Mouse (Mus musculus) limb, embryonic 11.5 days (tissue): ENCODE results near the gene Yes1. TPM values are rescaled to one million over a fixed set of nuclear protein-coding genes. Genes with fewer than 3 reads are reported as not detected.

Experiments used
- ATAC-seq: fragments of 200-750 bp; cut with Nextera tagmentation; 2 replicates; pipeline ENCODE4 v1.8.0; 2017; ENCODE audit warnings: low read depth; ENCODE audit not compliant: insufficient number of reproducible peaks, low FRiP score, low TSS enrichment
- DNase-seq: peaks from one replicate; pipeline ENCODE4 v3.0.0-alpha.2; 2015; ENCODE audit warnings: low spot score
- H3K27ac ChIP-seq: fragments of 300-500 bp; sonication (generic); replicated peaks from 2 replicates; pipeline ENCODE4 v1.5.1; 2014; ENCODE audit warnings: low read depth, mild to moderate bottlenecking, low read length
- H3K27me3 ChIP-seq: fragments of 300-500 bp; sonication (generic); 2 replicates; pipeline ENCODE4 v1.6.1; 2014; ENCODE audit warnings: mild to moderate bottlenecking, low read length, mixed read lengths; ENCODE audit not compliant: control insufficient read depth, insufficient read depth
- H3K36me3 ChIP-seq: fragments of 300-500 bp; sonication (generic); 2 replicates; pipeline ENCODE4 v1.6.1; 2014; ENCODE audit warnings: mild to moderate bottlenecking, low read length, moderate library complexity, mixed read lengths; ENCODE audit not compliant: control insufficient read depth, insufficient read depth
- H3K4me1 ChIP-seq: fragments of 300-500 bp; sonication (generic); 2 replicates; pipeline ENCODE4 v1.6.1; 2014; ENCODE audit warnings: low read length, mixed read lengths; ENCODE audit not compliant: control insufficient read depth, insufficient read depth
- H3K4me2 ChIP-seq: fragments of 300-500 bp; sonication (generic); 2 replicates; pipeline ENCODE4 v1.6.1; 2014; ENCODE audit warnings: low read depth, mild to moderate bottlenecking, moderate library complexity; ENCODE audit not compliant: severe bottlenecking
- H3K4me3 ChIP-seq: fragments of 300-500 bp; sonication (generic); 2 replicates; pipeline ENCODE4 v1.5.1; 2014; ENCODE audit warnings: low read depth, low read length
- H3K9ac ChIP-seq: fragments of 300-500 bp; sonication (generic); 2 replicates; pipeline ENCODE4 v1.6.1; 2014; ENCODE audit warnings: mild to moderate bottlenecking, low read length
- H3K9me3 ChIP-seq: fragments of 300-500 bp; sonication (generic); 2 replicates; pipeline ENCODE4 v1.6.1; 2016; ENCODE audit warnings: low read length; ENCODE audit not compliant: control insufficient read depth
- WGBS: fragments of 180-500 bp; shearing (Covaris S2); extraction: QIAGEN DNeasy Blood & Tissue Kit; methylation state at CpG from one replicate; pipeline ENCODE4 v1.1.7; 2014; 5-methylcytosine and 5-hydroxymethylcytosine counted together
- polyA plus RNA-seq: library from polyadenylated mRNA; unstranded; fragments of >200 nt; fragmentation: Nextera tagmentation; extraction: Ambion mirVana; gene quantifications from 2 replicates; pipeline ENCODE4 v1.2.1, GENCODE M21; 2014

Gene Yes1
- polyA plus RNA-seq, 1 experiment from 2014 or later, result 36.4 TPM

DNA sequence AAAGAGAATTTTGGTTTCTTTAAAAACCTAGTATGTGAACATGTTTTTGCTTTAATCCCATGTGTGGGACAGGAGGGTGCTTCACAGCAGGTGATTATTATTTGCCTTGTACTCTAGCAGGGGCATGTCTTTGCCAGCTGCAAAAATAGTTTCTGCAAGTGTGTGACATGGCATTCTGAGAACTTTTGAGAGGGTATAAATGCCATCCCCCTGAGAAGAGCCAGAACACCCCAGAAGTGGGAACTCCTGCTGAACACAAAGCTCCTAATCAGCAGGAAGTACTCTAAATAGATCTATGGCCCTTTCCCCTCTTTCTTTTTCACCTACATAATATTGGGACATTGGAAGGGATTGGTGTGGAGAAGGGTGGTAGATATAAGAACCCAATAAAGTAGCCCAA lies 22.2 kb downstream of the Yes1 start:
- no peak for DNase-seq
- Histone ChIP-seq H3K9ac (no peak overlapping the region), H3K9me3 (no peaks in the 10 kb centered on the region), H3K27ac (no peak overlapping the region), H3K4me3 (no peak overlapping the region), H3K4me1 (no peaks in the 10 kb centered on the region), H3K4me2 (no peak overlapping the region), H3K36me3 (no peaks in the 10 kb centered on the region), H3K27me3 (no peaks in the 10 kb centered on the region)
- ATAC-seq, result no peak

GRCm38 (mm10) chr5:32657386-32657785 lies 46.4 kb downstream of the Yes1 start:
- ATAC-seq (no peak), DNase-seq (no peak)
- H3K4me3 ChIP-seq, result no peak overlapping the region
- no peak overlapping the region for H3K9ac ChIP-seq
- H3K4me1 ChIP-seq, result no peaks in the 10 kb centered on the region
- no peaks in the 10 kb centered on the region for H3K27me3 ChIP-seq
- no peaks in the 10 kb centered on the region for H3K36me3 ChIP-seq
- WGBS, result 64% methylated on average over 1 of the region's 1 CpGs
- H3K9me3 ChIP-seq, result no peaks in the 10 kb centered on the region
- no peak overlapping the region for H3K27ac ChIP-seq
- H3K4me2 ChIP-seq, result no peak overlapping the region

GRCm38 (mm10) chr5:32682475-32682874 lies 71.5 kb downstream of the Yes1 start:
- H3K36me3 ChIP-seq, result no peaks in the 10 kb centered on the region
- no peaks in the 10 kb centered on the region for H3K4me1 ChIP-seq
- no peaks in the 10 kb centered on the region for H3K27me3 ChIP-seq
- DNase-seq (no peak), ATAC-seq (no peak)
- H3K4me3 ChIP-seq, result no peak overlapping the region
- no peaks in the 10 kb centered on the region for H3K9me3 ChIP-seq
- 88% methylated on average over 2 of the region's 2 CpGs for WGBS
- no peak overlapping the region for H3K4me2 ChIP-seq
- no peak overlapping the region for H3K9ac ChIP-seq
- H3K27ac ChIP-seq, result no peak overlapping the region

DNA sequence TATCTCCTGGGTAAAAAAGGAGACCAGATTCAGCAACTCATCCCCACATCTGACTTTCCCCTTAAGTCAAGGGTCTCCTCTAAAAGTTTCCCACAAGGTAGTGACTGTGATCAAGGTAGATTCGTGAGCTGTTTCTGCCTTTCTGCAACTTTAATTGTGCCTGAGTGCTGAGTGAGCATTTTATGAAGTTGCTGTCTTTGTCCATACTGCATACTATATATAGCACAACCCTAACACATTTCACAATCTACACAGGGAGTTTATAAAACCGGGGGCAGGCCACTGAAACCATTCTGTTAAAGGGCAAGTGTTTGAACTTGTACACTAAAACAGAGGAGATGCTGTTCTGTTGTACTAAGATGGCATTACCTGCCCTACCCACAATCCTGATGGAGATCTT lies 82.4 kb downstream of the Yes1 start:
- ATAC-seq (no peak), DNase-seq (no peak)
- Histone ChIP-seq H3K4me2 (no peak overlapping the region), H3K4me1 (no peaks in the 10 kb centered on the region), H3K36me3 (no peaks in the 10 kb centered on the region), H3K27me3 (no peaks in the 10 kb centered on the region), H3K9ac (no peak overlapping the region), H3K27ac (no peak overlapping the region), H3K9me3 (no peaks in the 10 kb centered on the region), H3K4me3 (no peak overlapping the region)
- 68% methylated on average over 2 of the region's 2 CpGs for WGBS

DNA sequence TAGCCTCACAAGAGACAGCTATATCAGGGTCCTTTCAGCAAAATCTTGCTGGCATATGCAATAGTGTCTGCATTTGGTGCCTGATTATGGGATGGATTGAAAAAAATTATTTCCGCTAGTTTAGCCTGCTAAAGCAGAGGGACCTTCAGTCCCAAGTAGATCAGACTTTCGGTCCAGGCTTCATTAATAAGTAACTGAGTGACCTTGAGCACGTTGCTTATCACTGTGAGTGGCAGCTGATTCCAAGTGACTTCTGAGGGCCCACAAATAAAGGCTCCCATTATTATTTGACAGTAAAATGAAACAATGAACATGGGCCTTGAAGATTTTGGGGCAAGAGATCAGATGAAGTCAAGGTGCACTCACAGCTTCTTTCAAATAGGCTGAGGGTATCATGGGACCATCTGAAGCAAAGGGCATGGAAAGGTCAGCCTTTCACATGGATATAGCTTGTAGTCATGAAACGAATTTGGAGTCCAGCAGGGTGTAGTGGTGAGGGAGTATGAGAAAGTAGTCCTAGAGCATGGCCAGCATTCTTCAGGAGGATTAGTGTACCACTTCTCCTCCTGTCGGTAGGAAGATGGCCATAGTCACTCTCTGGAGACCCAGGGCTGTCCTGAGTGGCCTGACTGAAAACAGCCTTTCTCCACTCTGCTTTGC lies 86.4 kb downstream of the Yes1 start:
- Histone ChIP-seq H3K9me3 (no peaks in the 10 kb centered on the region), H3K4me2 (no peak overlapping the region), H3K36me3 (no peaks in the 10 kb centered on the region), H3K4me1 (no peaks in the 10 kb centered on the region), H3K4me3 (no peak overlapping the region), H3K27me3 (no peaks in the 10 kb centered on the region), H3K9ac (no peak overlapping the region), H3K27ac (no peak overlapping the region)
- 82% methylated on average over 5 of the region's 5 CpGs for WGBS
- ATAC-seq, result no peak
- DNase-seq, result no peak

DNA sequence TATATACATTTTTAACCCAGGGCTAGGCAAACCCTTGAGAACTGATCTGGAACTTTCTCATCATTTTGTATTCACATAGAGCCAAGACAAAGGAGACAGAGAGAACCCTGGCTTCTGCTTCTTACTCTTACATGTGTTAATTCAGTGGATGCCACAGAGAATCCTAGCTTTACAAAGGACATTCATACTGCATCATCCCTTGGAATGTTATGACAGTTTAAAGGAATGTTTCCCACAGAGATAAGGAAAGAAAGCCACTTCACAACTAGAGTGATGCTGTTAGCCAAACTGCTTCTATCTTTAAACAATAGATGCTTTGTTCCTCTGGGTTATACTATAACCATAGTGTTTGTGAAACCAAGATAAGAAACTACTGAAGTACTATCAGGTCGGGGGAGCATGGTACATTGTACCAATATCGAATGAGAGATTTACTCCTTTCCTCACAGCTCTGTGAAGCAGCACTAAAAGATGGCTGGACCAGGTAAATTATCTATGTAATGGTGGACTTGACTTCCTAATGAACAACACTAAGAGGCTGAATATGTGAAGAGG lies 95.3 kb downstream of the Yes1 start:
- Histone ChIP-seq H3K9me3 (no peaks in the 10 kb centered on the region), H3K4me1 (no peaks in the 10 kb centered on the region), H3K36me3 (no peaks in the 10 kb centered on the region), H3K27ac (no peak overlapping the region), H3K27me3 (no peaks in the 10 kb centered on the region), H3K4me3 (no peak overlapping the region), H3K9ac (no peak overlapping the region), H3K4me2 (no peak overlapping the region)
- DNase-seq (no peak), ATAC-seq (no peak)
- 86% methylated on average over 2 of the region's 2 CpGs for WGBS

DNA sequence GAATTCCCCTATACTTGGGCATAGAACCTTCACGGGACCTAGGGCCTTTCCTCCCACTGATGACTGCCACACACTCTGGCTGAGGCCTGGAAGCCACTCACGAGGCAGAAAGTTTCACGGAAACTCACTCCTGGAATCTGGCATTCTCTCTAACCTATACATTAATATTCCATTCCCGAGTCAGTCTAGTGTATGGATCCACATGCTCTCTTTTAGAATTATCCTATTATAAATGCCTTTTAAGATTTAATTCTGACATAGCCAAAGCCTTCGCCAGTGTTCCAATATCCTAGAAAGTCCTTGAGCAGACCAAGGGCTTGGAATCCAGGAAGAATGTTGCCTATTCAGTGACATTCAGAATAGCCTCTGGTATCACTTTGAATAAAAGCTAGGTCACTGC lies 100.5 kb downstream of the Yes1 start:
- Histone ChIP-seq H3K4me2 (no peak overlapping the region), H3K4me1 (no peaks in the 10 kb centered on the region), H3K27ac (no peak overlapping the region), H3K9ac (no peak overlapping the region), H3K4me3 (no peak overlapping the region), H3K36me3 (no peaks in the 10 kb centered on the region), H3K9me3 (no peaks in the 10 kb centered on the region), H3K27me3 (no peaks in the 10 kb centered on the region)
- 73% methylated on average over 5 of the region's 5 CpGs for WGBS
- DNase-seq (no peak), ATAC-seq (no peak)

GRCm38 (mm10) chr5:32712221-32713041 lies 101.5 kb downstream of the Yes1 start:
- H3K27me3 ChIP-seq, result no peaks in the 10 kb centered on the region
- ATAC-seq, result no peak
- no peak overlapping the region for H3K4me3 ChIP-seq
- 70% methylated on average over 4 of the region's 4 CpGs for WGBS
- H3K36me3 ChIP-seq, result no peaks in the 10 kb centered on the region
- H3K27ac ChIP-seq, result no peak overlapping the region
- DNase-seq, result no peak
- H3K4me2 ChIP-seq, result no peak overlapping the region
- no peaks in the 10 kb centered on the region for H3K9me3 ChIP-seq
- H3K9ac ChIP-seq, result no peak overlapping the region
- H3K4me1 ChIP-seq, result no peaks in the 10 kb centered on the region
